Mouse (Mus musculus) lung, postnatal 0 days (tissue): ENCODE measurements at regions not wholly inside any gene's neighbourhood (a gene's known extent, or its start where the extent isn't known, plus 50 kb on each side); places are given as distances from the start of the nearest gene placed in this dataset.
"Not testable (repeated sequence)": the region's sequence is repeated elsewhere in the genome, so short reads cannot be mapped to it uniquely, and the experiment has no call there.

Source experiments
- ATAC-seq: fragments of 200-750 bp; cut with Nextera tagmentation; 2 replicates; pipeline ENCODE4 v1.8.0; 2017; ENCODE audit warnings: moderate library complexity
- DNase-seq: peaks from one replicate; pipeline ENCODE4 v3.0.0-alpha.2; 2016; ENCODE audit warnings: low spot score
- H3K27ac ChIP-seq: fragments of 300-500 bp; sonication (generic); 2 replicates; pipeline ENCODE4 v1.5.1; 2014; ENCODE audit warnings: antibody characterized with exemption, mild to moderate bottlenecking, low read length, mixed read lengths
- H3K27me3 ChIP-seq: fragments of 300-500 bp; sonication (generic); replicated peaks from 2 replicates; pipeline ENCODE4 v1.6.1; 2014; ENCODE audit warnings: low read length, mixed read lengths; ENCODE audit not compliant: insufficient read depth
- H3K36me3 ChIP-seq: fragments of 300-500 bp; sonication (generic); 2 replicates; pipeline ENCODE4 v1.6.1; 2014; ENCODE audit warnings: low read length, mixed read lengths; ENCODE audit not compliant: insufficient read depth
- H3K4me1 ChIP-seq: fragments of 300-500 bp; sonication (generic); 2 replicates; pipeline ENCODE4 v1.6.1; 2014; ENCODE audit warnings: antibody characterized with exemption, low read depth, low read length, mixed read lengths; ENCODE audit not compliant: insufficient read depth
- H3K4me2 ChIP-seq: fragments of 300-500 bp; sonication (generic); replicated peaks from 2 replicates; pipeline ENCODE4 v1.6.1; 2014; ENCODE audit warnings: low read depth, mild to moderate bottlenecking, low read length, moderate library complexity, mixed read lengths
- H3K4me3 ChIP-seq: fragments of 300-500 bp; sonication (generic); 2 replicates; pipeline ENCODE4 v1.5.1; 2014; ENCODE audit warnings: low read depth, low read length
- H3K9ac ChIP-seq: fragments of 300-500 bp; sonication (generic); replicated peaks from 2 replicates; pipeline ENCODE4 v1.6.1; 2014; ENCODE audit warnings: low read depth, mild to moderate bottlenecking
- H3K9me3 ChIP-seq: fragments of 300-500 bp; sonication (generic); 2 replicates; pipeline ENCODE4 v1.6.1; 2016; ENCODE audit warnings: low read length, mixed read lengths
- CTCF ChIP-seq: IDR thresholded peaks from 2 replicates; pipeline ENCODE4 v1.5.1; 2016; ENCODE audit warnings: antibody characterized with exemption, mild to moderate bottlenecking
- EP300 ChIP-seq: IDR thresholded peaks from 2 replicates; pipeline ENCODE4 v1.6.1; 2016; ENCODE audit warnings: antibody characterized with exemption, mild to moderate bottlenecking, control low read depth
- WGBS: fragments of 180-500 bp; shearing (Covaris S2); extraction: QIAGEN DNeasy Blood & Tissue Kit; methylation state at CpG from one replicate; pipeline ENCODE4 v1.1.7; 2014; 5-methylcytosine and 5-hydroxymethylcytosine counted together

GRCm38 (mm10) chr1:43301866-43302571 is 105.2 kb upstream of the Fhl2 start:
- no peak overlapping the region for H3K4me3 ChIP-seq
- H3K27ac ChIP-seq, result no peak overlapping the region
- H3K27me3 ChIP-seq, result no peaks in the 10 kb centered on the region
- TF ChIP-seq EP300 (no peak), CTCF (no peak)
- no peaks in the 10 kb centered on the region for H3K4me1 ChIP-seq
- ATAC-seq, result peak; percentile 34
- WGBS, result 54% methylated on average over 7 of the region's 7 CpGs
- H3K9ac ChIP-seq, result no peak overlapping the region
- no peak for DNase-seq
- no peaks in the 10 kb centered on the region for H3K36me3 ChIP-seq
- no peak overlapping the region for H3K4me2 ChIP-seq
- no peaks in the 10 kb centered on the region for H3K9me3 ChIP-seq

- no peak for TF ChIP-seq CTCF
- no peaks in the 10 kb centered on the region for H3K9me3 ChIP-seq
- H3K27ac ChIP-seq, result no peak overlapping the region
- 0 out of 2 replicates have a peak, but pooled peaks have one; percentile 9 for ATAC-seq
- H3K36me3 ChIP-seq, result no peaks in the 10 kb centered on the region
- H3K9ac ChIP-seq, result no peak overlapping the region
- no peak overlapping the region for H3K4me2 ChIP-seq
- WGBS, result 46% methylated on average over 7 of the region's 7 CpGs
- H3K4me3 ChIP-seq, result no peak overlapping the region
- no peaks in the 10 kb centered on the region for H3K27me3 ChIP-seq
- no peak for DNase-seq
- H3K4me1 ChIP-seq, result no peaks in the 10 kb centered on the region
Measured at GRCm38 (mm10) chr1:43302657-43303056, 105.9 kb upstream of the Fhl2 start.

GRCm38 (mm10) chr1:43305349-43306278 is 108.8 kb upstream of the Fhl2 start:
- Histone ChIP-seq H3K4me3 (no peak overlapping the region), H3K4me1 (no peaks in the 10 kb centered on the region), H3K9me3 (no peaks in the 10 kb centered on the region), H3K27ac (no peak overlapping the region), H3K4me2 (no peak overlapping the region), H3K9ac (no peak overlapping the region), H3K27me3 (no peaks in the 10 kb centered on the region), H3K36me3 (no peaks in the 10 kb centered on the region)
- DNase-seq (peak; percentile 73), ATAC-seq (peak; percentile 68)
- 29% methylated on average over 9 of the region's 9 CpGs for WGBS
- TF ChIP-seq EP300 (no peak), CTCF (no peak)

GRCm38 (mm10) chr1:43310711-43311695 is 114.2 kb upstream of the Fhl2 start:
- Histone ChIP-seq H3K4me3 (no peak overlapping the region), H3K36me3 (no peaks in the 10 kb centered on the region), H3K27me3 (no peaks in the 10 kb centered on the region), H3K4me1 (no peaks in the 10 kb centered on the region), H3K9ac (no peak overlapping the region), H3K9me3 (no peaks in the 10 kb centered on the region), H3K4me2 (no peak overlapping the region), H3K27ac (no peak overlapping the region)
- 59% methylated on average over 16 of the region's 16 CpGs for WGBS
- TF ChIP-seq CTCF, result no peak
- no peak for TF ChIP-seq EP300
- no peak for ATAC-seq
- DNase-seq, result peak; percentile 49

GRCm38 (mm10) chr1:43316331-43316730 is 119.5 kb upstream of the Fhl2 start:
- H3K27me3 ChIP-seq, H3K9me3 ChIP-seq, H3K36me3 ChIP-seq, H3K27ac ChIP-seq, H3K9ac ChIP-seq, H3K4me1 ChIP-seq, DNase-seq, H3K4me3 ChIP-seq, H3K4me2 ChIP-seq, ATAC-seq: not testable (repeated sequence)
- WGBS, result 74% methylated on average over 12 of the region's 12 CpGs
